Mouse (Mus musculus) kidney, postnatal 0 days (tissue): ENCODE measurements around the gene Ints7. TPM values are rescaled to one million over a fixed set of nuclear protein-coding genes. Genes with fewer than 3 reads are reported as not detected.

Experiments
- ATAC-seq: fragments of 200-750 bp; cut with Nextera tagmentation; replicated peaks from 2 replicates; pipeline ENCODE4 v1.8.0; 2017; ENCODE audit warnings: low read depth, moderate number of reproducible peaks, moderate TSS enrichment, moderate library complexity; ENCODE audit not compliant: low FRiP score
- DNase-seq: peaks from one replicate; pipeline ENCODE4 v3.0.0-alpha.2; 2016; ENCODE audit warnings: low spot score
- H3K27ac ChIP-seq: fragments of 300-500 bp; sonication (generic); 2 replicates; pipeline ENCODE4 v1.5.1; 2014; ENCODE audit warnings: mild to moderate bottlenecking
- H3K27me3 ChIP-seq: fragments of 300-500 bp; sonication (generic); 2 replicates; pipeline ENCODE4 v1.6.1; 2014; ENCODE audit warnings: low read length, mixed read lengths; ENCODE audit not compliant: insufficient read depth
- H3K36me3 ChIP-seq: fragments of 300-500 bp; sonication (generic); 2 replicates; pipeline ENCODE4 v1.6.1; 2014; ENCODE audit warnings: low read length, mixed read lengths; ENCODE audit not compliant: insufficient read depth
- H3K4me1 ChIP-seq: fragments of 300-500 bp; sonication (generic); replicated peaks from 2 replicates; pipeline ENCODE4 v1.6.1; 2014; ENCODE audit warnings: antibody characterized with exemption, low read length, mixed read lengths; ENCODE audit not compliant: insufficient read depth
- H3K4me2 ChIP-seq: fragments of 300-500 bp; sonication (generic); 2 replicates; pipeline ENCODE4 v1.6.1; 2014; ENCODE audit warnings: mild to moderate bottlenecking, low read length, moderate library complexity, mixed read lengths
- H3K4me3 ChIP-seq: fragments of 300-500 bp; sonication (generic); replicated peaks from 2 replicates; pipeline ENCODE4 v1.5.1; 2014; ENCODE audit warnings: low read depth, low read length
- H3K9ac ChIP-seq: fragments of 300-500 bp; sonication (generic); 2 replicates; pipeline ENCODE4 v1.6.1; 2014; ENCODE audit warnings: low read depth, low read length
- H3K9me3 ChIP-seq: fragments of 300-500 bp; sonication (generic); replicated peaks from 2 replicates; pipeline ENCODE4 v1.6.1; 2016; ENCODE audit warnings: low read length, inconsistent platforms, mixed read lengths
- CTCF ChIP-seq: IDR thresholded peaks from 2 replicates; pipeline ENCODE4 v1.5.1; 2016; ENCODE audit warnings: antibody characterized with exemption, low read depth, mild to moderate bottlenecking, moderate library complexity
- WGBS: fragments of 180-500 bp; shearing (Covaris S2); extraction: QIAGEN DNeasy Blood & Tissue Kit; methylation state at CpG from one replicate; pipeline ENCODE4 v1.1.7; 2014; 5-methylcytosine and 5-hydroxymethylcytosine counted together
- polyA plus RNA-seq: library from polyadenylated mRNA; unstranded; fragments of >200 nt; fragmentation: Nextera tagmentation; extraction: Ambion mirVana; gene quantifications from 2 replicates; pipeline ENCODE4 v1.2.1, GENCODE M21; 2015

The Ints7 gene
- polyA plus RNA-seq, 1 experiment from 2014 or later, result 31.7 TPM

GRCm38 (mm10) chr1:191611686-191612085 lies 36.2 kb downstream of the Ints7 start:
- ATAC-seq (no peak), DNase-seq (no peak)
- H3K27me3 ChIP-seq, result no peaks in the 10 kb centered on the region
- WGBS, result 85% methylated on average over 9 of the region's 9 CpGs
- peaks cover 70% of the 10 kb centered on the region for H3K36me3 ChIP-seq
- no peaks in the 10 kb centered on the region for H3K9me3 ChIP-seq
- no peaks in the 10 kb centered on the region for H3K4me1 ChIP-seq
- no peak overlapping the region for H3K4me2 ChIP-seq
- no peak overlapping the region for H3K27ac ChIP-seq
- no peak for TF ChIP-seq CTCF
- H3K4me3 ChIP-seq, result no peak overlapping the region
- no peak overlapping the region for H3K9ac ChIP-seq

- Histone ChIP-seq H3K9ac (no peak overlapping the region), H3K4me1 (no peaks in the 10 kb centered on the region), H3K4me2 (no peak overlapping the region), H3K27ac (no peak overlapping the region), H3K27me3 (no peaks in the 10 kb centered on the region), H3K36me3 (peaks cover 70% of the 10 kb centered on the region), H3K9me3 (no peaks in the 10 kb centered on the region), H3K4me3 (no peak overlapping the region)
- no peak for ATAC-seq
- WGBS, result 88% methylated on average over 16 of the region's 16 CpGs
- no peak for TF ChIP-seq CTCF
- DNase-seq, result no peak
Measured at GRCm38 (mm10) chr1:191612877-191613276, 37.4 kb downstream of the Ints7 start.

- Histone ChIP-seq H3K9ac (no peak overlapping the region), H3K27me3 (no peaks in the 10 kb centered on the region), H3K9me3 (no peaks in the 10 kb centered on the region), H3K27ac (no peak overlapping the region), H3K36me3 (peaks cover 71% of the 10 kb centered on the region), H3K4me3 (no peak overlapping the region), H3K4me1 (no peaks in the 10 kb centered on the region), H3K4me2 (no peak overlapping the region)
- WGBS, result 95% methylated on average over 8 of the region's 8 CpGs
- ATAC-seq, result no peak
- DNase-seq, result no peak
- no peak for TF ChIP-seq CTCF
Measured at GRCm38 (mm10) chr1:191616245-191616644, 40.8 kb downstream of the Ints7 start.

GRCm38 (mm10) chr1:191617589-191617988 lies 42.2 kb downstream of the Ints7 start:
- ATAC-seq, result no peak
- DNase-seq, result no peak
- H3K4me3 ChIP-seq, result no peak overlapping the region
- 95% methylated on average over 3 of the region's 3 CpGs for WGBS
- H3K4me2 ChIP-seq, result no peak overlapping the region
- H3K27me3 ChIP-seq, result no peaks in the 10 kb centered on the region
- H3K9ac ChIP-seq, result no peak overlapping the region
- no peak overlapping the region for H3K27ac ChIP-seq
- no peak for TF ChIP-seq CTCF
- H3K9me3 ChIP-seq, result no peaks in the 10 kb centered on the region
- H3K36me3 ChIP-seq, result peaks cover 67% of the 10 kb centered on the region
- no peaks in the 10 kb centered on the region for H3K4me1 ChIP-seq

GRCm38 (mm10) chr1:191618067-191618766 lies 42.8 kb downstream of the Ints7 start:
- no peak for DNase-seq
- 94% methylated on average over 12 of the region's 12 CpGs for WGBS
- H3K27ac ChIP-seq, result no peak overlapping the region
- TF ChIP-seq CTCF, result no peak
- H3K9ac ChIP-seq, result no peak overlapping the region
- no peak overlapping the region for H3K4me3 ChIP-seq
- no peak overlapping the region for H3K4me2 ChIP-seq
- H3K36me3 ChIP-seq, result peaks cover 64% of the 10 kb centered on the region
- no peaks in the 10 kb centered on the region for H3K9me3 ChIP-seq
- H3K27me3 ChIP-seq, result no peaks in the 10 kb centered on the region
- H3K4me1 ChIP-seq, result no peaks in the 10 kb centered on the region
- ATAC-seq, result no peak

- TF ChIP-seq CTCF, result no peak
- DNase-seq (no peak), ATAC-seq (no peak)
- Histone ChIP-seq H3K27me3 (no peaks in the 10 kb centered on the region), H3K9me3 (no peaks in the 10 kb centered on the region), H3K4me3 (no peak overlapping the region), H3K27ac (no peak overlapping the region), H3K36me3 (peaks cover 56% of the 10 kb centered on the region), H3K9ac (no peak overlapping the region), H3K4me1 (no peaks in the 10 kb centered on the region), H3K4me2 (no peak overlapping the region)
- 95% methylated on average over 8 of the region's 8 CpGs for WGBS
Measured at GRCm38 (mm10) chr1:191621096-191621495, 45.7 kb downstream of the Ints7 start.

- H3K36me3 ChIP-seq, result peaks cover 41% of the 10 kb centered on the region
Measured at GRCm38 (mm10) chr1:191622801-191623200, 47.4 kb downstream of the Ints7 start.

More at GRCm38 (mm10) chr1:191622801-191623200, 47.4 kb downstream of the Ints7 start:
- no peaks in the 10 kb centered on the region for H3K27me3 ChIP-seq
- no peaks in the 10 kb centered on the region for H3K9me3 ChIP-seq
- DNase-seq, result no peak
- no peak for ATAC-seq
- no peak overlapping the region for H3K27ac ChIP-seq
- H3K4me1 ChIP-seq, result no peaks in the 10 kb centered on the region
- H3K4me3 ChIP-seq, result no peak overlapping the region
- WGBS, result 92% methylated on average over 8 of the region's 8 CpGs
- TF ChIP-seq CTCF, result no peak
- no peak overlapping the region for H3K4me2 ChIP-seq
- H3K9ac ChIP-seq, result no peak overlapping the region
